Mouse (Mus musculus) liver, adult 10 weeks (tissue): ENCODE measurements around the gene Olfr1057. TPM values are rescaled to one million over a fixed set of nuclear protein-coding genes. Genes with fewer than 3 reads are reported as not detected.

Experiments used
- polyA plus RNA-seq: library from polyadenylated mRNA; stranded (reverse); fragments of 350-450 nt; fragmentation: Illumina TruSeq; extraction: RNeasy Lipid Tissue Mini Kit (QIAGEN cat#74804); gene quantifications from one replicate; pipeline ENCODE4 v1.2.3, GENCODE M21; 2014; ENCODE audit warnings: low read depth, low replicate concordance

Olfr1057 gene
- polyA plus RNA-seq: not detected

GRCm38 (mm10) chr2:86378293-86378692 is at the start of gene Olfr1057:
Olfr1057 (minus strand) TSS chr2:86378393.

GRCm38 (mm10) chr2:86426649-86427048 is 48.5 kb upstream of the Olfr1057 start, which contains the start of gene Olfr1062:
Olfr1062 (minus strand) TSS chr2:86426749.

DNA sequence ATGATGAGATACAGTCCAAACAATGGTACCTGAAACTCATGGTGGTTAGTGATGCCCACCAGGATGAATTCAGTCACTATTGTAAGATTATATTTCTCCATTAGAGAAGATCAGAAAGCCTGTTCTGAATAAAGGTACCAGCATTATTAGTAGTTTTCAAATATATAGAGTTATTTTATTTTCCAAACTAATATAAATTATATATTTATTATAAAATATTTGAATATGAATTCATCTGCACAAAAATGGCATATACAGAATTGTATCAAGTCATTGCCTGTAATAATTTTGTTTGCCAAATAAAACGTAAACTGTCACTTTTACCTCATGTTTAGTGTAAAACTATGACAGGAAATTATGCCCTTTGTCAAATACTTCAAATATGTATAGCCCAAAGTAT is 35.8 kb upstream of the Olfr1057 start, which contains the start of gene Olfr1061:
TSS of gene Olfr1061 (minus strand) at position 101 of the 400 bp plus-strand sequence.

GRCm38 (mm10) chr2:86388461-86388860 is 10.3 kb upstream of the Olfr1057 start, which contains the start of gene Olfr1058:
Olfr1058 (minus strand) TSS chr2:86388561.

DNA sequence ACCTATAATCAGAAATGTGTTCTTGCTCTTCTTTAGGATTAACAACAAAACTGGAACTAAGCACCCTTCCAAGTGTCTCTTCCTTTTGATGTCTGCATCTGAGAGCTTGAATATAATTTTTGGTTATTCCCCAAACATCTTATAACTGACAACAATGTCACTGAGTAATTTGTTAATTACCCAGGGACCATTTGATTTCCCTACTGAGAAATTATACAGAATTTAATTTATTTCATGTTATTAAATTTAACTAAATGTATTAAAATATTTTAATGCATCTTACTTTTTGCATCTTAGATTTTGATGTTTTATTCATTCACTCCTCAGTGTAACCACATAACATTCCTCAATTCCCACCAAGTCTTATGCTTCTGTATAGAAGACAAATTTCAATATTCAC is 15.8 kb downstream of the Olfr1057 start, which contains the start of gene Olfr1056:
TSS of gene Olfr1056 (minus strand) at position 101 of the 400 bp plus-strand sequence.

DNA sequence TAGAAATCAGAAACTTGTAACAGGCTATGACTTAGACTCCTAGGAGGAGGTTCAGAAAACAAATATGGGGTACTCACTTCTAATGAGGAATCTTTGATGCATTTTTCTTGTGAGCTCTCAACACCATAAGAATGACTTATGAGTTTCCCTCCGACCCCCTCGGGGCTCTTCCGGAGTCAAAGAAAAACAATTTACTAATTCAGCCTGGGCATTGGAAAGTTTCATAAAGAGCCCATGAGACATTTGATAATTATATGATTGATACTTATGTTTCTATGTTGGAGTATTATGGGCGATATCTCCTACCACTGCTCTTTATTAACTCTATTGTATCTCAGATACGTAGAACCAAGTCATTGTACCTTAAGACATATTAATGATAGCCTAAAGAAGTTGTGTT is 28.0 kb downstream of the Olfr1057 start, which contains the start of gene Olfr1055:
TSS of gene Olfr1055 (minus strand) at position 101 of the 400 bp plus-strand sequence.

DNA sequence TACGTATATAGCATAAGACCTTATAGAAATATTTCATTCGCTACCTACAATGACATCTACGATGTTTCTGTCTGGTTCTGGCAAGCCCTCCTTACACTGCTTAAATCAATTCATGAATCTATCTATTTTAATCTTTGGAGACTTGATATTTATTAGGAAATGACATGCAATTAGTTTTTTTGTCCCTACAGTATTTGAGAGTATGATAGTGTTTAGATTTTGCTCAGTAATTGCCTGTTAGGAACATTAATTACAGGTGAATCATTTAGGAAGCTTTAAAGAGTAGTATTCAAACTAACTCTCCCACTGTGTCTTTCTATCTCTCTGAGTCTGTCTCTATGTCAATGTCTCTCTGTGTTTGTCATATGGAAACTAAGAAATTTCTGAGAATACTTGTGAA is 42.9 kb downstream of the Olfr1057 start, which contains the start of gene Olfr1054:
TSS of gene Olfr1054 (minus strand) at position 101 of the 400 bp plus-strand sequence.

Other genes starting within 250 kb of the Olfr1057 start
- gene Olfr1039, start 242.5 kb downstream of the Olfr1057 start, polyA plus RNA-seq: not detected
- gene Olfr1040, start 231.7 kb downstream of the Olfr1057 start, polyA plus RNA-seq: not detected
- gene Olfr1042, start 216.6 kb downstream of the Olfr1057 start, polyA plus RNA-seq: not detected
- not detected for gene Olfr1043, start 210.9 kb downstream of the Olfr1057 start, polyA plus RNA-seq
- gene Olfr1044, start 200.6 kb downstream of the Olfr1057 start, polyA plus RNA-seq: not detected
- not detected for gene Olfr52, start 192.7 kb downstream of the Olfr1057 start, polyA plus RNA-seq
- not detected for gene Olfr1045, start 175.4 kb downstream of the Olfr1057 start, polyA plus RNA-seq
- gene Olfr1046, start 159.1 kb downstream of the Olfr1057 start, polyA plus RNA-seq: not detected
- gene Olfr1047, start 147.0 kb downstream of the Olfr1057 start, polyA plus RNA-seq: not detected
- not detected for gene Olfr1048, start 138.1 kb downstream of the Olfr1057 start, polyA plus RNA-seq
- not detected for gene Olfr1049, start 120.1 kb downstream of the Olfr1057 start, polyA plus RNA-seq
- not detected for gene Olfr1051, start 99.3 kb downstream of the Olfr1057 start, polyA plus RNA-seq
- not detected for gene Olfr1052, start 85.9 kb downstream of the Olfr1057 start, polyA plus RNA-seq
- not detected for gene Olfr1053, start 63.1 kb downstream of the Olfr1057 start, polyA plus RNA-seq
- not detected for gene Olfr1054, start 43.0 kb downstream of the Olfr1057 start, polyA plus RNA-seq
- gene Olfr1055, start 28.1 kb downstream of the Olfr1057 start, polyA plus RNA-seq: not detected
- gene Olfr1056, start 15.9 kb downstream of the Olfr1057 start, polyA plus RNA-seq: not detected
- gene Olfr1058, start 10.2 kb upstream of the Olfr1057 start, polyA plus RNA-seq: not detected
- not detected for gene Olfr1061, start 35.7 kb upstream of the Olfr1057 start, polyA plus RNA-seq
- not detected for gene Olfr1062, start 48.4 kb upstream of the Olfr1057 start, polyA plus RNA-seq
- not detected for gene Olfr1065, start 72.2 kb upstream of the Olfr1057 start, polyA plus RNA-seq
- not detected for gene Olfr1066, start 77.9 kb upstream of the Olfr1057 start, polyA plus RNA-seq
- not detected for gene Olfr228, start 109.0 kb upstream of the Olfr1057 start, polyA plus RNA-seq
- not detected for gene Olfr1076, start 130.1 kb upstream of the Olfr1057 start, polyA plus RNA-seq
- gene Olfr1079, start 164.1 kb upstream of the Olfr1057 start, polyA plus RNA-seq: not detected
- not detected for gene Olfr1080, start 179.8 kb upstream of the Olfr1057 start, polyA plus RNA-seq
- gene Olfr1082, start 220.6 kb upstream of the Olfr1057 start, polyA plus RNA-seq: not detected